Comparison of ENCODE assay signal across 8 mouse cellular contexts in the genomic region with DNA sequence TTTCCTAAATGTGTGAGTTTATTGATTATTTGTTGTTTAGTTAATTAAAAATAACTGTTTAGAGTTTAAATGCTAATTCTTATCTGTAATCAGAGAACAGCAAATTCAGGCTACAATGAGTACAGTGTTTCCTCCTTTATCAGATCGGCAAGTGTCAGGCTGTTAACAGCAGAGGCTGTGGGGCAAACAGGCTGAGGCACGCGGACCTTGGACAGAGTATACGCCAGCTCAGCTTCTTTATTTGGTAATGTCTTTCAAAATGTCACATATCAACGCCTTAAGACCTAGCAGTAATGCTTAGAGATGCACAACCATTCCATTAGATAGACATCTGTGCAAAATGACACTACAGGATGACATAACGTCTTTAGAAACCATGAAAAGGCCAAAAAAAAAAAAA. TPM values are rescaled to one million over a fixed set of nuclear protein-coding genes. Genes with fewer than 3 reads are reported as not detected.
DNase-seq lines count a peak whose midpoint lies in the region; ATAC-seq and TF ChIP-seq lines count a peak whose summit lies in the region.

No protein-coding gene starts in this region.

- peak overlapping the region; percentile 89; the same call in 1 of the 2 replicates for H3K4me2 ChIP-seq in hindbrain, embryonic 12.5 days (replicated peaks)
- peak overlapping the region; percentile 85 for H3K4me2 ChIP-seq in embryonic facial prominence, embryonic 15.5 days (replicated peaks)
- peak overlapping the region; percentile 80 for H3K4me2 ChIP-seq in liver, embryonic 13.5 days

- no peak for TF ChIP-seq CTCF in E14TG2a.4 (conservative IDR thresholded peaks at IDR 0.05; ENCODE audit: low read length)

- H3K27me3 ChIP-seq in hindbrain, embryonic 12.5 days, result 0 out of 2 replicates have a peak, but pooled peaks cover 7% of the 10 kb centered on the region
- H3K27me3 ChIP-seq in hindbrain, embryonic 10.5 days (ENCODE audit: insufficient read depth, poor library complexity, severe bottlenecking), result no peaks in the 10 kb centered on the region
- peaks cover 3% of the 10 kb centered on the region; the same call in 1 of the 2 replicates for H3K27me3 ChIP-seq in E14TG2a.4 (ENCODE audit: insufficient read depth, low read length)
- H3K27me3 ChIP-seq in embryonic facial prominence, embryonic 15.5 days, result no peaks in the 10 kb centered on the region
- no peaks in the 10 kb centered on the region; the same call in 1 of the 2 replicates for H3K27me3 ChIP-seq in liver, embryonic 13.5 days

- H3K4me3 ChIP-seq in hindbrain, embryonic 12.5 days, result no peak overlapping the region
- H3K4me3 ChIP-seq in hindbrain, embryonic 10.5 days, result no peak overlapping the region
- peak overlapping the region; percentile 92 for H3K4me3 ChIP-seq in E14TG2a.4 (replicated peaks; ENCODE audit: low read length)
- peak overlapping the region; percentile 68; the same call in 1 of the 2 replicates for H3K4me3 ChIP-seq in embryonic facial prominence, embryonic 15.5 days (replicated peaks)
- H3K4me3 ChIP-seq in liver, embryonic 13.5 days (replicated peaks), result no peak overlapping the region

- H3K36me3 ChIP-seq in hindbrain, embryonic 12.5 days, result no peaks in the 10 kb centered on the region
- H3K36me3 ChIP-seq in hindbrain, embryonic 10.5 days, result peaks cover 9% of the 10 kb centered on the region
- H3K36me3 ChIP-seq in E14TG2a.4 (ENCODE audit: insufficient read depth, low read length), result peaks cover 18% of the 10 kb centered on the region
- peaks cover 6% of the 10 kb centered on the region; the same call in 1 of the 2 replicates for H3K36me3 ChIP-seq in embryonic facial prominence, embryonic 15.5 days
- no peaks in the 10 kb centered on the region for H3K36me3 ChIP-seq in liver, embryonic 13.5 days

- no peak for ATAC-seq in hindbrain, embryonic 12.5 days (ENCODE audit: low FRiP score)
- no peak for ATAC-seq in embryonic facial prominence, embryonic 15.5 days (ENCODE audit: insufficient number of reproducible peaks, low FRiP score, low TSS enrichment, low read depth)
- ATAC-seq in liver, embryonic 13.5 days (ENCODE audit: low read depth), result no peak

- no peak overlapping the region for H3K9ac ChIP-seq in hindbrain, embryonic 12.5 days
- no peak overlapping the region for H3K9ac ChIP-seq in embryonic facial prominence, embryonic 15.5 days
- H3K9ac ChIP-seq in liver, embryonic 13.5 days, result peak overlapping the region; percentile 58; the same call in 1 of the 2 replicates

- H3K27ac ChIP-seq in hindbrain, embryonic 12.5 days, result no peak overlapping the region
- H3K27ac ChIP-seq in hindbrain, embryonic 10.5 days, result no peak overlapping the region
- no peak overlapping the region for H3K27ac ChIP-seq in embryonic facial prominence, embryonic 15.5 days (replicated peaks)
- H3K27ac ChIP-seq in liver, embryonic 13.5 days, result no peak overlapping the region; the same call in 1 of the 2 replicates

- no peaks in the 10 kb centered on the region for H3K9me3 ChIP-seq in hindbrain, embryonic 12.5 days (replicated peaks)
- no peaks in the 10 kb centered on the region for H3K9me3 ChIP-seq in hindbrain, embryonic 10.5 days
- no peaks in the 10 kb centered on the region for H3K9me3 ChIP-seq in E14TG2a.4 (ENCODE audit: low read length)
- H3K9me3 ChIP-seq in embryonic facial prominence, embryonic 15.5 days (replicated peaks), result no peaks in the 10 kb centered on the region
- H3K9me3 ChIP-seq in liver, embryonic 13.5 days (replicated peaks), result no peaks in the 10 kb centered on the region

- no peak for DNase-seq in hindbrain, embryonic 10.5 days (ENCODE audit: low spot score)
- no peak for DNase-seq in liver, embryonic 13.5 days
- DNase-seq in cerebellum, postnatal 14 days, result no peak
- no peak for DNase-seq in B cell, adult 2 months
- DNase-seq in thymus, adult 18-20 months, result no peak

- 70% methylated on average over 6 of the region's 6 CpGs for WGBS in hindbrain, embryonic 12.5 days
- WGBS in hindbrain, embryonic 10.5 days, result 73% methylated on average over 6 of the region's 6 CpGs
- 53% methylated on average over 6 of the region's 6 CpGs for WGBS in embryonic facial prominence, embryonic 15.5 days
- WGBS in liver, embryonic 13.5 days (ENCODE audit: insufficient replicate concordance), result 15% methylated on average over 6 of the region's 6 CpGs

- H3K4me1 ChIP-seq in hindbrain, embryonic 12.5 days, result peaks cover 22% of the 10 kb centered on the region
- H3K4me1 ChIP-seq in hindbrain, embryonic 10.5 days (replicated peaks), result peaks cover 33% of the 10 kb centered on the region
- H3K4me1 ChIP-seq in E14TG2a.4 (replicated peaks; ENCODE audit: low read depth, low read length), result peaks cover 42% of the 10 kb centered on the region
- H3K4me1 ChIP-seq in embryonic facial prominence, embryonic 15.5 days, result peaks cover 25% of the 10 kb centered on the region
- H3K4me1 ChIP-seq in liver, embryonic 13.5 days (replicated peaks), result peaks cover 22% of the 10 kb centered on the region

RNA-seq across cellular contexts. Expression of gene Mfge8, which starts 0.7 kb away (rescaled TPM):
- 72.5 and 73.2 TPM in 2 replicates for polyA plus RNA-seq in hindbrain, embryonic 12.5 days (2016; fragmentation: Nextera tagmentation; extraction: Ambion mirVana)
- polyA plus RNA-seq in hindbrain, embryonic 10.5 days (2016; fragmentation: Nextera tagmentation; extraction: Ambion mirVana), result 98.3 and 105 TPM in 2 replicates
- 175 and 185 TPM in 2 replicates for polyA plus RNA-seq in embryonic facial prominence, embryonic 15.5 days (2015; fragmentation: Nextera tagmentation; extraction: Ambion mirVana)
- 58.9 and 63.7 TPM in 2 replicates for polyA plus RNA-seq in liver, embryonic 13.5 days (2015; fragmentation: Nextera tagmentation; extraction: Ambion mirVana)

RNA-seq across cellular contexts. Expression of gene Hapln3, which starts 18.7 kb away (rescaled TPM):
- polyA plus RNA-seq in hindbrain, embryonic 12.5 days (2016; fragmentation: Nextera tagmentation; extraction: Ambion mirVana), result 0.92 and 1.9 TPM in 2 replicates
- polyA plus RNA-seq in hindbrain, embryonic 10.5 days (2016; fragmentation: Nextera tagmentation; extraction: Ambion mirVana), result 2.3 and 2.9 TPM in 2 replicates
- polyA plus RNA-seq in embryonic facial prominence, embryonic 15.5 days (2015; fragmentation: Nextera tagmentation; extraction: Ambion mirVana), result 4.1 and 4.5 TPM in 2 replicates
- 0.37 and 0.65 TPM in 2 replicates for polyA plus RNA-seq in liver, embryonic 13.5 days (2015; fragmentation: Nextera tagmentation; extraction: Ambion mirVana)

Comparison
In these comparisons a context has a peak if more than half of its experiments do, and no peak if none do; other contexts are left out.
1. H3K4me3 ChIP-seq: peak in E14TG2a.4 (single experiment) and embryonic facial prominence, embryonic 15.5 days (single experiment); none in hindbrain, embryonic 12.5 days (single experiment), hindbrain, embryonic 10.5 days (single experiment) and liver, embryonic 13.5 days (single experiment).
2. Peak in every context shown above with its lines, with median percentiles within 50 percentile points of each other: H3K4me2 ChIP-seq.